Mouse (Mus musculus): ENCODE data around the gene Scg3. TPM values are rescaled to one million over a fixed set of nuclear protein-coding genes. Genes with fewer than 3 reads are reported as not detected.

Scg3 gene
- polyA plus RNA-seq, 1 experiment = 241 TPM

DNA sequence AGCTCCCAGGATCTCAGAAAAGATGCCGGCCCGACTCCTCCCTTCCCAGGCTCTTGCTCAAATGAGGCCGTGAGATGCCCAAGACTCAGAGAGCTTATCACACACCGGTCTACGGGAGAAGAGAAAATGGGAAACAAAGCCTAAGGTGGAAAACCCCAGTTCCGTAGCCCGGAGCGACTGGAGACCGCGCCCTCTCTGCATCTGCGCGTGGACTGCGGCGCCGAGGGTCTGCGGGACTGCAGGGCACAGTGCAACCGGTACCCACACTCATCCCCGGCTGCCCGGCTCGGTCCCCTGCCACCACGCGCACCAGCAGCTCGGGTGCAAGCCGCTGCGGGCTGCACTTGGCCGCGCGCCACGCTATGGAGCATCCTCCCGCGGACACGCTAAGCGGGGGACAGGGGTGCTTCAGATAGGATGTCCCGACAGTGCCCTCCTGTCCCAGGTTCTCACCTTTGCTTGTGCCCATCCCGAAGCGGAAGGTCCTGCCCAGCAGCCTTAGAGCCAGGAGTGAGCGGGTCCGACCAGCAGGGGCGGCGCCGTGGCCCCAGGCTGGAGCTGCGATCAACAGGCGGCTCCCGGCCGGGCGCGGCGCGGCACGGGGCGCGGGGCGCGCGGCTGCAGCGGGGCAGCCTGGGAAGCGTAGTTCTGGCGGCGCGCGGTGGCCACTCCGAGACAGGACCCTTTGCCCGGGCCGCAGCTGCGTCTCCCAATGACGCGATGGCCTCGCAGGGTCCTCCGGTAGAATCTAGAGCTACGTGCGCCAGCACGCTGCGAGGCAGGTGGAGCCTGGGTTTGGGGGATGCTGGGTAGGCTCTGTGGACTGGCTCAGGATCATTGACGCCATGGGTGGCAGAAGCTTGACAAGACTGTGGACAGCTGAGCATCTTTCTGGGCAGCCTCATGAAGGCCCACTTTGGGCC, 73.0 kb downstream of the Scg3 start, which contains the start of gene Tmod2:
TSS of gene Tmod2 (minus strand) at position 755 of the 923 bp plus-strand sequence.
- Histone ChIP-seq H3K4me3 (ENCODE audit: insufficient read depth, low read length) (peak within 1 kb of the TSS; percentile 96), H3K4me1 (ENCODE audit: control insufficient read depth, insufficient read depth, low read length) (peaks cover 11% of the 10 kb centered on the region), H3K27ac (ENCODE audit: insufficient read depth, low read length) (peak within 1 kb of the TSS; percentile 96)
- TF ChIP-seq POLR2A (IDR thresholded peaks at IDR 0.05; ENCODE audit: extremely low read depth, insufficient read depth, low read length) (peak; percentile 48; the same call in 1 of the 2 replicates), CTCF (IDR thresholded peaks at IDR 0.05; ENCODE audit: extremely low read depth, insufficient read depth, low read length) (no peak)

DNA sequence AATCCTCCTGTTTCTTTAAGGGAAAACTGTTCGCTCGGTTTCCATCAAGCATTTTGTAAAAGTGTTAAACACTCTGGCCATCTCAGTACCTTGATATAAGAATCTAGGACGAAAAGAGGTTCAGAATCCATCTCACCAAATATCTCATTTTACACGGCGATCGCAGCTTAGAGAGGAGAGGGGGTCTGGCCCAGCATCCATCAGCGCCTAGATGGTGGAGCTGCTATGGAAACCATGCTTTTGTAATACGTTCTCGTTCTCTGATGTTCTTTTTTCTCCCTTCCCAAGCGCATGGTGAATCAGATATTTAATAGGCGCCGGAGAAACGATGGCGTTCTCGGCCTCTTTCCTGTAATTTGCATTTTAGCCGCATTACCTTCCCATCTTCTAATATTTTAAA, 73.9 kb downstream of the Scg3 start:
- peak overlapping the region; percentile 20 for H3K27ac ChIP-seq (ENCODE audit: insufficient read depth, low read length)
- peaks cover 11% of the 10 kb centered on the region for H3K4me1 ChIP-seq (ENCODE audit: control insufficient read depth, insufficient read depth, low read length)
- TF ChIP-seq CTCF (IDR thresholded peaks at IDR 0.05; ENCODE audit: extremely low read depth, insufficient read depth, low read length) (no peak), POLR2A (IDR thresholded peaks at IDR 0.05; ENCODE audit: extremely low read depth, insufficient read depth, low read length) (no peak)
- H3K4me3 ChIP-seq (ENCODE audit: insufficient read depth, low read length) = peak overlapping the region; percentile 96

DNA sequence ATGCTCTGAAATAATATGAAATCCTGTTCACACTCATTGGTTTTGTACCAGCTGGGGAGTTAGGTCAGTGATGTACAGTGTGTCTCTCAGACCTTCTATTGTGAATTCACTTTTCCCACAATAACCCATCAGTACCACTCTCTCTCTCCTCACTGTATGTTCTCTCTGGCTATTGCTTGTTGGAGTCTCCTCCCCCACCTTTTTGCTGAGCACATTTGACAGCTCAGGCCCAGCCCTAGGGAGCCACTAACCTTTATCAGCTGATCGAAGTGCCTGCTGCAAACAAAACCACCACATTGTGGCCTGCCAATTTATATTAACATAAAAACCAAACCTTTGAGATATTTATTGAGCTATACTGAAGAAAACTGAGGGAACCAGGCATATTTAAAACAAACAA, 74.4 kb downstream of the Scg3 start:
- TF ChIP-seq POLR2A (IDR thresholded peaks at IDR 0.05; ENCODE audit: extremely low read depth, insufficient read depth, low read length) (no peak), CTCF (IDR thresholded peaks at IDR 0.05; ENCODE audit: extremely low read depth, insufficient read depth, low read length) (no peak)
- Histone ChIP-seq H3K4me3 (ENCODE audit: insufficient read depth, low read length) (peak overlapping the region; percentile 96), H3K27ac (ENCODE audit: insufficient read depth, low read length) (peak overlapping the region; percentile 20; the same call in 1 of the 2 replicates), H3K4me1 (ENCODE audit: control insufficient read depth, insufficient read depth, low read length) (peaks cover 11% of the 10 kb centered on the region)

DNA sequence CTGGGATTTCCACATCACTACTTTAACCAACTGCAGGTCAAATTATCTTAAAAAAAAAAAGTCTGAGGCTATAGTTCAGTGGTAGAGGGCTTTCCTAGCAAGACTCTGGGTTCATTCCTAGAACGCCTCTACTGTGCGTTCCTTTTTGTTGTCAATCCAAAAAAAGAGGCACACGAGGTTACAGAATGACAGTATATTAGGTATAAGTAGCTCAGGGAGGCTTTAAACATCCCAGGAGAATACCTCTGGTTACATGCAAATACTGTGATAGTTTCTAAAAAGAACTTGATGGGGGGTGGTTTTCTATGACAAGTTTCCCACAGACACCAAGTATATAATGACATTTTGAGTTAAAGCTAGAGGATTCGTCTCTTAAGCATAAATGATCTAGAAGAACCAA, 76.4 kb downstream of the Scg3 start:
- TF ChIP-seq CTCF (IDR thresholded peaks at IDR 0.05; ENCODE audit: extremely low read depth, insufficient read depth, low read length) = no peak
- TF ChIP-seq POLR2A (IDR thresholded peaks at IDR 0.05; ENCODE audit: extremely low read depth, insufficient read depth, low read length) = no peak
- H3K4me1 ChIP-seq (ENCODE audit: control insufficient read depth, insufficient read depth, low read length) = peaks cover 11% of the 10 kb centered on the region
- H3K27ac ChIP-seq (ENCODE audit: insufficient read depth, low read length) = no peak overlapping the region
- no peak overlapping the region for H3K4me3 ChIP-seq (ENCODE audit: insufficient read depth, low read length)

DNA sequence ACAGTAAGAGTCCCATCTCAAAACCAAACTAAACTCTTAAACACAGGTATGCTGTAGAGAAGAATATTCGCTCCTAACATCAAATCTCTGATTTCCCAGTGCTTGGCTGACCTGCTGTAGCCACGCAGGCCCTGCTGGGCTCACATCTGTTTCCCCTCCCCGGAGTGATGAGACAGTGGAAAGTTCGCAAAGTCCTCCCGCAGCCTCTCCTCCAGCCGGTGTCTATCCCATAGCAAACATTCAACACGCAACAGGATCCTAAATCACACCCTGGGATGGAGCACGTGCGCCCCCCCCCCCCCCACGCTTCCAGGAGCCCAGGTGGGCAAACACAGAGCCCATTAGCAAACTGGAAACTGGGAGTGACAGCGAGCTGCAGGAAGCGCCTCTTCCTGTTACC, 82.3 kb downstream of the Scg3 start:
- peaks cover 17% of the 10 kb centered on the region for H3K4me1 ChIP-seq (ENCODE audit: control insufficient read depth, insufficient read depth, low read length)
- no peak overlapping the region for H3K27ac ChIP-seq (ENCODE audit: insufficient read depth, low read length)
- TF ChIP-seq POLR2A (IDR thresholded peaks at IDR 0.05; ENCODE audit: extremely low read depth, insufficient read depth, low read length) (no peak), CTCF (IDR thresholded peaks at IDR 0.05; ENCODE audit: extremely low read depth, insufficient read depth, low read length) (no peak)
- H3K4me3 ChIP-seq (ENCODE audit: insufficient read depth, low read length) = no peak overlapping the region

DNA sequence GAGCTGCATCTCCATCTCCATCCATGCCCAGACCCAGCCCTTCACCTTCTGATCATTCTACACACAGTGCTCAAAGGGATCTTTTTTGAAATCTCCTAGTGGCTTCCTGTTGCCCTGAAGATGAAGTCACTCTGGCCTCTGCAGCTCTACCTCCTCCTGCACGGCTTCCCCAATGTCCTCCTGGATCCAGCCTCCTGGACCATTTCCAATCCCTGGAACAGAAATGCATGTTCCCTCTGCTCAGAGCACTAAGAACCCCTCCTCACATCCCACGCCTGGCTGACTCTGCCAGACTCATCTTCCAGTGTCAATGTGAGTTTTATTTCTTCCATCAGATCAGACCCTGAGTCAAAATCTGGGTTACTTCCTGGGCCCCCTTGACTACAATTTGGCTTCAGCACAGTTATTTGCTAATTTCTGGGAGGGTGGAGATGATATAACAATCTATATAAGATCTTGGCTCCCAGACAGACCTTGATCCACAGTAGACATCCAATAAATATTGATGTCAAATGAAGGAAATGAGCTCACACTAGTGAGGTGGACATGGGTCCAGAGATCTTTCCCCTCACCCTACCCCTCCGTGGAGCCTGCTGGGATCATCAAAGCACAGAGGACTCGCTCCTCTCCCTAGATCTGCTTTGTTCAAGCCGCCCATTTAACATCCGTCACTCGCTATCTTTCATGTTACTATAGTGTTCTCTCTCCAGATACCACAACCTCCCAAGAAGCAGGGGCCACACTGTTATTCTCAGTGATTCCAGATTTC, 83.5 kb downstream of the Scg3 start:
- Histone ChIP-seq H3K4me1 (ENCODE audit: control insufficient read depth, insufficient read depth, low read length) (peaks cover 17% of the 10 kb centered on the region), H3K27ac (ENCODE audit: insufficient read depth, low read length) (peak overlapping the region; percentile 60), H3K4me3 (ENCODE audit: insufficient read depth, low read length) (no peak overlapping the region)
- no peak for TF ChIP-seq POLR2A (IDR thresholded peaks at IDR 0.05; ENCODE audit: extremely low read depth, insufficient read depth, low read length)
- no peak for TF ChIP-seq CTCF (IDR thresholded peaks at IDR 0.05; ENCODE audit: extremely low read depth, insufficient read depth, low read length)

DNA sequence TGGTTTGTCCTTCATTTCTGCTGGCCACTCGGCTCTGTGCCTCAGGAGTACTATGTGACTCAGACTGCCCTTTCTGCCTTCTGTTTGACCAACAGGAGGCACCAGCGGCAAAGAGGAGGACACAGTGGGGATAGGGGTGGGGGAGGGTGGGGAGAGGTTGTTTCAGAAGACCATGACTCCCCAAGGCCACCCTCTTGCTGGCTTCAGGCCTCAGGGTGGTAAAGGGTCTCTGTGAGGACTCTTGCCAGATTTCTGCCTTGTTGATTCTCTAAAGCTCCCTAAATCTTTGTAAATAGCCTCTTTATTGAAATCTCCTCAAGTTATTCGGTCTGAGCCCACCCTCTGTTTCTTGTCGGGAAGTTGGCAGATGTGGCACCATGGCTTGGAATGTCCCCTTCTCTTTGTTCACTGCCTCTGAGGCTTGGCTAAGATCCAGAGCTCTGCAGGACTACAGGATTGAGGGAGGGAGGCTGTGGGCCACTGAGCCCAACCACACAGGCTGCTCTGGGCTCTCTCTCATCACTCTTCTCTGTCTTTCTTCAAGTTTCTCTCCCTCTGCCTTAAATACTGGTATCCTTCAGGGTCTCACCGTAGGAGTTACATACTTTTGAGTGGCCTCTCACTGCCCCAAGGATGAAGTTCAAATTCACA, 84.5 kb downstream of the Scg3 start:
- peaks cover 17% of the 10 kb centered on the region for H3K4me1 ChIP-seq (ENCODE audit: control insufficient read depth, insufficient read depth, low read length)
- peak overlapping the region; percentile 63 for H3K27ac ChIP-seq (ENCODE audit: insufficient read depth, low read length)
- no peak; the same call in 1 of the 2 replicates for TF ChIP-seq CTCF (IDR thresholded peaks at IDR 0.05; ENCODE audit: extremely low read depth, insufficient read depth, low read length)
- no peak for TF ChIP-seq POLR2A (IDR thresholded peaks at IDR 0.05; ENCODE audit: extremely low read depth, insufficient read depth, low read length)
- no peak overlapping the region for H3K4me3 ChIP-seq (ENCODE audit: insufficient read depth, low read length)

DNA sequence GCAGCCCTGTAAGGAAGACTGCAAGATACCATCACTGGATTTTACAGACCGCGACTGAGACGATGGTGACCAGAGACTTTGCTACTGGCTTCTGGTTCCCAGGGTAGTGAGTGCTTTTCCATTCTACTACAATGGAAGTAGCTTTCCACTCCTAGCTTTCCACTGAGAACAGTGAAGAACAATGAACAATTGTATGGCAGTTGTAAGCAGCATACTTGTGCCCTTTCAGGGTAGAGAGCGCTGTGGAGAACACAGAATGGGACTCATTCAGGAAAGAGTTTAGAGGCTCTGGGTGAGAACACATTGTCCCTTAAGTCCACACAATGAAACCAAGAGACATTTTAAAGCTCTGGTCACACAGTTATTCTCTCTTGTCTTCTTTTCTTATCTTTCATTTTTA, 86.3 kb downstream of the Scg3 start:
- peaks cover 19% of the 10 kb centered on the region for H3K4me1 ChIP-seq (ENCODE audit: control insufficient read depth, insufficient read depth, low read length)
- TF ChIP-seq CTCF (IDR thresholded peaks at IDR 0.05; ENCODE audit: extremely low read depth, insufficient read depth, low read length) (no peak), POLR2A (IDR thresholded peaks at IDR 0.05; ENCODE audit: extremely low read depth, insufficient read depth, low read length) (no peak)
- H3K4me3 ChIP-seq (ENCODE audit: insufficient read depth, low read length) = no peak overlapping the region
- H3K27ac ChIP-seq (ENCODE audit: insufficient read depth, low read length) = peak overlapping the region; percentile 92

DNA sequence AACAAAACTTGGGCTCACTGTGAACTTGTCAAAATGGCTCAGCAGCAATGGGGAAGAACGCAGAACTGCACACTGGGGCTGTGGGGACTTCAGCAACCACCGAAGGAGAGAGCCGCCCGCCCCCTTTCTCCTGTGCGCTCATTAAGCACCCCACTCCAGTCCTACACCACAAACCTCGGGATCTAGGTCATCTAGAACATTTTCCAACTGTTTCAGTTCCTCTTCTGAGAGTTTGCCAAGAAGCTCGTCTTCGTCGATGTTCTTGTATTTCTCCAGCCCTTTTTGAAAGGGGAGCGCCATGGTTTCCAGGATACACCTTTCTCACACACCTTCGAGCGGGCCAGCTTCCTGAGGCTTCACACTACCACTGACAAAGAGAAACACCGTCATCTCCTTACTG, 86.8 kb downstream of the Scg3 start:
- H3K27ac ChIP-seq (ENCODE audit: insufficient read depth, low read length) = peak overlapping the region; percentile 92
- no peak for TF ChIP-seq POLR2A (IDR thresholded peaks at IDR 0.05; ENCODE audit: extremely low read depth, insufficient read depth, low read length)
- no peak for TF ChIP-seq CTCF (IDR thresholded peaks at IDR 0.05; ENCODE audit: extremely low read depth, insufficient read depth, low read length)
- H3K4me3 ChIP-seq (ENCODE audit: insufficient read depth, low read length) = no peak overlapping the region
- peaks cover 19% of the 10 kb centered on the region for H3K4me1 ChIP-seq (ENCODE audit: control insufficient read depth, insufficient read depth, low read length)

All from cortical plate, adult 2 months (tissue).